Mouse (Mus musculus): ENCODE measurements around the gene Cacna2d1. TPM values are rescaled to one million over a fixed set of nuclear protein-coding genes. Genes with fewer than 3 reads are reported as not detected.

The Cacna2d1 gene
- polyA plus RNA-seq, 1 experiment from 2014 or later = 6.0 TPM

DNA sequence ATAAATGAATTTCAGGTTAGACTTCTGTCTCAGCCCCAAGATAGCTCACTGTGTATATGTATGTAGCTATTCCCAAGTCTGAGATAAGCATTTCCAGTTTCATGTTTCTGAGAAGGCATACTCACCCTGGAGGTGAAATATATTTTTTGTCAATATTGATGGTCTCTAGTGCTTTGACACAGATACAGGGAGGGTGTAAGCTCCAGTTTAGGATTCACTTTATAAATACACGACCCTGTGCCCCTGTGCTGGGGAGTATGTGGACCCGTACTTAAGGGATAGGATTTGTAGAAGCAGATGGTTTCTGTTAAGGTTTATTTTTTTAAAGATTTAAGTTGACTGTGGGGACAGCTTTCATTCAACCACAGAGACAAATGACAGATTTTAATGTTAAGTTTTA lies 79.2 kb downstream of the Cacna2d1 start:
- in situ Hi-C loops (cut with MboI; ENCODE audit: low pct_unique_long_range_greater_than_20kb) = no loop called here
- H3K27me3 ChIP-seq = peaks cover 12% of the 10 kb centered on the region
- no peak for ATAC-seq
- TF ChIP-seq CTCF (IDR thresholded peaks at IDR 0.05) = no peak
- ChIA-PET POLR2A (no interaction called here), CTCF (interaction anchor here (0.8 to 1.4 kb wide), 2 partner anchors 12 to 13 kb away, joined by 3 to 4 read pairs; no protein-coding TSS in a partner anchor)
- no peak for DNase-seq (ENCODE audit: low read depth, low spot score)

DNA sequence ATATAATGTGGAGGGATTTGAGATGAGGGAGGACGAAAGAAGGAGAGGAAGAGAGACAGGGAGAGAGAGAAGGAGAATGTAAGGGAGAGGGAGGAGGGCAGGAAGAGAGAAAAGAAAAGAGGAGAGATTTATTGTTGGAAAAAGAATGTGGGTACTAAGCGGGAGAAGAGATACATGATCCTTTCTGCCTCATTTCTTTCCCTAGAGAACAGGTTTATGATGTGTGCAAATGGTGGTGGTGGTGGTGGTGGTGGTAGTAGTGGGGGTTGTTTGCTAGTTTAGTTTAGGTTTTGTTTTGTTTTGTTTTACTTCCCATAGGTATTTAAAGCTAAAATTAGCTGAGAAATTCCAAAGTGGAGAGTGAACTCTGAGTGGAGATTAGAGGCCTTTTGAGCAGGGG lies 79.9 kb downstream of the Cacna2d1 start:
- ChIA-PET CTCF (interaction anchor here (0.8 to 1.4 kb wide), 3 partner anchors 11 to 15 kb away, joined by 3 to 4 read pairs (median 3); no protein-coding TSS in a partner anchor), POLR2A (no interaction called here)
- no peak for TF ChIP-seq CTCF (IDR thresholded peaks at IDR 0.05)
- ATAC-seq (no peak), DNase-seq (ENCODE audit: low read depth, low spot score) (no peak)
- peaks cover 12% of the 10 kb centered on the region for H3K27me3 ChIP-seq
- in situ Hi-C loops (cut with MboI; ENCODE audit: low pct_unique_long_range_greater_than_20kb) = no loop called here

DNA sequence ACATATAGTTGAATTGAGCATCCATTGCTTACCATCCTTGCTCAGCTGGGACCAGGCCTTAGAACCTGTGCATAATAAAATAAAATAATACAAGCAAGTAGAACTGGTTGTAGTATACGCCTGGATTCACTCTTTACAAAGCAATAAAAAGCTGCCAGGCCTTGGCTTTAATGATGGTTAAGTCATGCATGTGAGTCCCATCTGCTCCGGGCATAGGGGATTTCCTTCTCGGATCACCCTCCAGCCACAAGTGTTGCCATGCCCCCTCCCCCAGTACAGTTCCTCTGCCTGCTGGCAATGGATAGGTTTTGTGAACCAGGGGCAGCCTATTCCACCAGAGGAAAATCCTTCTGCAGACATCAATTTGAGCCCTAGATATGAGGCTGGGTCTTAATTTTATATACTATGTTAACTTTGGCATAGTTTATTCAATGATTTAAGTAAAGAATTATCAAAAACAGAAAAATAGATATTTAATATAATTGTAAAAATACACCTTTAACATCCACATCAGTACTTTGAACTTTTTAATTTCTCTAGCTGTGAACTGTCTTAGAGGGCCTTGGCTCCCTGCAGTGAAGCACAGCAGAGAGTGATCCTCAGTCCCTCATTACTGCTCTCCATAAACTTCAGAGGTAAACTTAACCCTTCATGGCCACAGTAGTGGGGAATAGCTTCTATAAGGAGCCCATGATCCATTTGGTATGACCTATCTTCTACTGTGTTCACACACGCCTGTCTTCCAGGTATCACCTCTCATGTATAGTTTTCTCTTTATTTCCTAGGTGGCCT lies 90.3 kb downstream of the Cacna2d1 start:
- ChIA-PET POLR2A (no interaction called here), CTCF (interaction anchor here (1.1 to 1.3 kb wide), 2 partner anchors 10 to 11 kb away, joined by 3 to 4 read pairs; no protein-coding TSS in a partner anchor)
- ATAC-seq = peak; percentile 65
- in situ Hi-C loops (cut with MboI; ENCODE audit: low pct_unique_long_range_greater_than_20kb) = loop anchor here (25.0 kb wide), 1 partner anchor 1138 kb away; no protein-coding TSS in a partner anchor
- no peak for DNase-seq (ENCODE audit: low read depth, low spot score)
- no peaks in the 10 kb centered on the region for H3K27me3 ChIP-seq
- TF ChIP-seq CTCF (IDR thresholded peaks at IDR 0.05) = no peak

DNA sequence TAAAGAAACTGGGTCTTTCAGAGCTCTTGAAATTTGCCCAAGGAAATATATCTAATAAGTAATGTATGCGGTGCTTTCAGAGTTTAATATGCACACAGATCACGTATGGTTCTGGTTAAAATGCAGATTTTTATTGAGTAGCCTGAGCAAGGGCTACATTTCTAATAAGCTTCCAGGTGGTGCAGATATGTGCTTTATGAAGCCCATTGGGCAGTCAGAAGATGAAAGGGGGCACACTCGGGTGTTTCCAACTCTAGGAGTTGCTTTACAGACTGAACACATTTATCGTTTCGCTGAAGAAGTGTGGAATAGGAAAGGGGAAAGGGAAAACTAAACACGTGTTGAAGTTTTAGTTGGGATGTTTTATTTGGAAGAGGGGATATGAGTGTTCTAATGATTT lies 94.4 kb downstream of the Cacna2d1 start:
- in situ Hi-C loops (cut with MboI; ENCODE audit: low pct_unique_long_range_greater_than_20kb) = loop anchor here (25.0 kb wide), 1 partner anchor 1142 kb away; no protein-coding TSS in a partner anchor

DNA sequence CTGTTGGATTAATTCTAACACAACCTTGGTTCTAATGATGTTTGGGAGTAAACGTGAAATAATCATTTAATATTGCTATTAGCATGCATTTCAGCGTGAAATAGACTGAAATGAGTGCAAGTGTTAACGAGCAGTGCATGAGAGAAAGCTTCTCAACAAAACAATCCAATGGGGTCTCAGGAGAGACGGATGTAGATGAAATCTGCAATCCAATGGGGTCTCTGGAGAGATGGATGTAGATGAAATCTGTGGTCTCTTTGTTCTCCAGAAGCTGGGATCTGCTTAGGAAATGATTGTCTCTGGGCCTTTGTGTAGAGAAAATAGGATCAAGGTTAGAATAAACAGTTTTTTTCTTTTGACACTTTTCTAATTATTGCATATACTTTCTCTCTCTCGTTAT lies 95.0 kb downstream of the Cacna2d1 start:
- in situ Hi-C loops (cut with MboI; ENCODE audit: low pct_unique_long_range_greater_than_20kb) = loop anchor here (25.0 kb wide), 1 partner anchor 1142 kb away; no protein-coding TSS in a partner anchor
- ChIA-PET CTCF (interaction anchor here (0.8 kb wide), 1 partner anchor 15 kb away, joined by 3 read pairs; no protein-coding TSS in a partner anchor), POLR2A (no interaction called here)
- H3K27me3 ChIP-seq = no peaks in the 10 kb centered on the region
- DNase-seq (ENCODE audit: low read depth, low spot score) (no peak), ATAC-seq (no peak)
- TF ChIP-seq CTCF (IDR thresholded peaks at IDR 0.05) = no peak

More for the DNA sequence above, 94.4 kb downstream of the Cacna2d1 start:
- DNase-seq (ENCODE audit: low read depth, low spot score) (no peak), ATAC-seq (no peak)
- CTCF ChIA-PET = no interaction called here
- H3K27me3 ChIP-seq = no peaks in the 10 kb centered on the region
- no peak for TF ChIP-seq CTCF (IDR thresholded peaks at IDR 0.05)
- POLR2A ChIA-PET = no interaction called here

DNA sequence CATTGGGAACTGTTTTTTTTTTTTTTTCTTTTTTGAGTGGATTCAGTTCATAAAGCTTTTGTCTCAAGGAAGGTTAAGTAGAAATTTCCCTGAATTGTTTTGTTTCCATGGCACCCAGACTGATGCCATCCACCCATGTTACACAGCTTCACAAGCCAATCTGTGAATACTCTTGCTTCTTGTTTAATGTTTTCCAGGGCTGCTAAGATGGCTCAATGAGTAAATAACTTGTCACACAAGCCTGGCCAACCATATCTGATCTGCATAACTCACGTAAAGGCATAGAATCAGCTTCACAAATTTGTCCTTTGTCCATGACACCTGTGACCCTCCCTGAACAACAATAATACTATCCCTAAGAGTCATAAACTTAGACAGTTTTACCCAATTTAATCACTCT lies 99.1 kb downstream of the Cacna2d1 start:
- peak; percentile 66 for ATAC-seq
- TF ChIP-seq CTCF (IDR thresholded peaks at IDR 0.05) = no peak
- in situ Hi-C loops (cut with MboI; ENCODE audit: low pct_unique_long_range_greater_than_20kb) = loop anchor here (25.0 kb wide), 1 partner anchor 1146 kb away; no protein-coding TSS in a partner anchor
- ChIA-PET POLR2A (no interaction called here), CTCF (interaction anchor here (1.3 kb wide), 1 partner anchor 28 kb away, joined by 3 read pairs; no protein-coding TSS in a partner anchor)
- DNase-seq (ENCODE audit: low read depth, low spot score) = no peak
- H3K27me3 ChIP-seq = no peaks in the 10 kb centered on the region

DNA sequence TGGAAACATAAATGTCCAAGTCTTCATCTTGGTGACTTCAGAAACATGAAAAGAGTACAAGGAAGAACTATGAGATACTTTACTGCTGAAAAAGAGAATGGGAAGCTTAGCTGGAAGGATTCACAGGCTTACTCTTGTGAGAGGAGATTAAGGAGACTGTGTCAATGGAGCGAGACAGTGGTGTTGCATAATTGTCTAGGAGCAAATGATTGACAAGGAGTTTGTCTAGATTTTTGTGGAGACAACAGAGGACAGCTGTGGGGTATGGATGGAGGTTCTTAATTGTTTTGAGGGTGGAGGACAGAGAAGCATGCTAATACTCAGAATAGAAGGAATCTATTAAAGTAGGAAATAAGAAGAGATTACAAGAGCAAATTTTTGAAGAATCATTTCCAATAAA lies 100.8 kb downstream of the Cacna2d1 start:
- ATAC-seq (no peak), DNase-seq (ENCODE audit: low read depth, low spot score) (no peak)
- in situ Hi-C loops (cut with MboI; ENCODE audit: low pct_unique_long_range_greater_than_20kb) = loop anchor here (25.0 kb wide), 1 partner anchor 1148 kb away; no protein-coding TSS in a partner anchor
- ChIA-PET CTCF (no interaction called here), POLR2A (no interaction called here)
- no peak for TF ChIP-seq CTCF (IDR thresholded peaks at IDR 0.05)
- H3K27me3 ChIP-seq = no peaks in the 10 kb centered on the region

DNA sequence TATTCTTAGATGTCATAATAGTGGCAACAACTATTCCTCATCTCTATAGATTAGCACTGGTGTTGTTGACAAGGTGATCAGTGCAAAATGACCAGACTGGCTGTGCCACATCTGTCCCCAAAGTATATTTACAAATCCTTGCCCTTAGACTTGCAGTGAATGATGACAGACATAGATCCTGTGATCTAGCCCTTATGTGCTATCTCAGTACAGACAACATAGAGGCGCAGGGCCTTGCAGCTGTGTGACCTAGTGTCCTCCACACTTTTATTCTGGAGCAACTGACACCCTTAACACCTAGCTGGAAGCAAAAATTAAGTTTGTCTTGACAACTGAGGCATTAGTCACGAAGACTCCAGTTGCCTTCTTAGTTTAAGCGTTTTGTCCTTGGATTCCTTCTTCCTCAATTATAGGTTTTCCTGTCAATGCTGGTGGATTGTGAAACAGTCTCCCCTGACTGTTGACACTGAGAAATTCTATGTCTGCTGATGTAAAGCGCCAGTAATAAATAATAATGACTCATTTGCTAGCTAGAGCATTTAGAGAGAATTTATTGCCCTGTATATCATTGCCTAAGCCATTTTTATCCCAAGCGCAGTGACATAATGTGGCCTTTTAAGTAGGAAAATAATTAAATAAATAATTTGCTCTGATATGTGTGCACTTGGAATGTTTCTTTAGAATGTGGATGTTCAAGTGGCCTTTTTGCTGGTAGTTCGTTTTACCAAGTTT lies 110.8 kb downstream of the Cacna2d1 start:
- DNase-seq (ENCODE audit: low read depth, low spot score) (no peak), ATAC-seq (no peak)
- ChIA-PET POLR2A (no interaction called here), CTCF (no interaction called here)
- in situ Hi-C loops (cut with MboI; ENCODE audit: low pct_unique_long_range_greater_than_20kb) = loop anchor here (25.0 kb wide), 1 partner anchor 1158 kb away; no protein-coding TSS in a partner anchor
- H3K27me3 ChIP-seq = no peaks in the 10 kb centered on the region
- no peak for TF ChIP-seq CTCF (IDR thresholded peaks at IDR 0.05)

DNA sequence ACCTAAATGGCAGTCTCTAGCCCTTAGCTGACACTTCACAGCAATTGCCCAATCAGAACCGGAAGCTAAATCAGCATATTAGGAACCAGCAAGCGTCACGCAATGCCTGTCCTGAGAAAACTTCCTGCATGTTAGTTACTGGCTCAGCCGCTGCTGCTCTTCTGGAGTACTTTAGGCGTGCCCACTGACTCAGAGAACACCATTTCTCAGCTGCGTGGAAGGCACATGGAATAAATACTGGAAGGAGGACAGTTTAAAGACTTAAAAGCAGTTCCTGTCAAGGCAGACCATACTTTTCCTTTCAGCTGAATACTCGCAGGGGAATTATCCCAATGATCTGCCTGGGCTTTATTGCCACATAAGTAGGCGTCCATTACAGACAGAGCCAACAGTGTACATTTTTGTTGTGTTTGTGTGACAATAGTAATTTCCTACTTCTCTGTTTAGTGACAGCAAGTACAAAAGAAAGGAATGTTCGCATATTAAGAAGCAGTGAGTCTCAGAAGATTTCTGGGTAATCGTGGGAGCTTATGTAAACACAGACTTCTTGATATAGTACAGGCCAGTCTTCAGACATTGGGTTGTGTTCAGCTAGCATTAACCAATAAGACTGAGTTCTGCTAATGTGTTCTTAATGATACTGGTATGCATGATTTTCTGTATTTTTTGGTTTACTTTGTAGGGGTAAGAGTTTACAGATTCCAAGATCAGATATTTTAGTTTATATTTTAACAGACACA lies 113.1 kb downstream of the Cacna2d1 start:
- ATAC-seq = no peak
- ChIA-PET POLR2A (no interaction called here), CTCF (interaction anchor here (1.0 to 1.5 kb wide), 2 partner anchors 11 to 14 kb away, joined by 3 read pairs; no protein-coding TSS in a partner anchor)
- no peak for TF ChIP-seq CTCF (IDR thresholded peaks at IDR 0.05)
- in situ Hi-C loops (cut with MboI; ENCODE audit: low pct_unique_long_range_greater_than_20kb) = loop anchor here (25.0 kb wide), 1 partner anchor 1160 kb away; no protein-coding TSS in a partner anchor
- DNase-seq (ENCODE audit: low read depth, low spot score) = no peak
- H3K27me3 ChIP-seq = no peaks in the 10 kb centered on the region

DNA sequence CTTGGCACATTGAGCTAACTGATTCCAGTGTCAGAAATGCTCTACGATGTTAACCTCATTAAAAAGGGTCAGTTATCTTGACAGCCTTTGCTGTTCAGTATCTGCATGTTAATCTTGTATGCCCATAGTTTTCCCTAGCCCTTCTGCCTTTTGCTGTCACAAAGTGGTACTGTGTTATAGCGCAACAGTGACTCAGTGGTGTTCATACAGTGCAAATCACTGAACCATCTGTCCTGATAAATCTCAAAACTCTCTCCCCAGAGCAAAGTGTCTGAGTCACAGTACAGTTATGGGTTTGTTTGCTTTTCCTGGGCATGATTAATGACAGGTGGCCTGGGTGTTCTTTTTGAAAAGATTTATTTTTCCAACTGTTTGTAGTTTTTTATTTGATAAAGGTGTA lies 122.3 kb downstream of the Cacna2d1 start:
- ChIA-PET CTCF (no interaction called here), POLR2A (no interaction called here)
- TF ChIP-seq CTCF (IDR thresholded peaks at IDR 0.05) = no peak
- no peaks in the 10 kb centered on the region for H3K27me3 ChIP-seq
- in situ Hi-C loops (cut with MboI; ENCODE audit: low pct_unique_long_range_greater_than_20kb) = no loop called here
- DNase-seq (ENCODE audit: low read depth, low spot score) (no peak), ATAC-seq (peak; percentile 76)

Data from Patski (cell line).